In the genomic region with DNA sequence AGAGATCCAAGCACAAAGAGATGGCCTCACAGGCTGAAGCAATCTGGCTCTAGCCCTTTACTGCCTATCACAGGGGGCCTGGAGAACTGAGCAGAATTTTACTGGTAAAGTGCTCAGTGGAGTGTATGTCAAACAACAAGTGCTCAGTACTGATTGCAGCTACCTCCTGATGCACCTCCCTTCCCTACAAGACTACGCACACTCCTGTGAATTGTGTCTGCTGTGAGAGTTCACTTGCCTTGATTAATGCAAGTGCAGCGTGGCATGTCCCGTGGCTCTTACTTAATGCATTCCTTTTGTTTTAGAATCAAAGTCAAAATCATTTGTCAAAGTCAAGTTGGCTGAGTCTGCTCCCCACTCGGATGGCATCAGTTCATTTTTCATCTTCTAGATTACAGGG, we compare ENCODE assay signal across 31 mouse cellular contexts.
DNase-seq lines count a peak whose midpoint lies in the region; ATAC-seq and TF ChIP-seq lines count a peak whose summit lies in the region.
"Had no signal": no experiment of that assay in that cellular context is flagged by ENCODE, and none has a peak within 500 bp of the region (broad histone marks: within the 10 kb centered on the region; RNA-seq: fewer than 3 reads in every experiment).

No protein-coding gene starts in this region.

- ATAC-seq in midbrain, postnatal 0 days (ENCODE audit: low FRiP score), result no peak
- no peak for ATAC-seq in midbrain, embryonic 11.5 days (ENCODE audit: low FRiP score)
- ATAC-seq in hindbrain, embryonic 16.5 days, result peak; percentile 61
- ATAC-seq: forebrain, embryonic 15.5 days; midbrain, embryonic 16.5 days; Patski had no signal

- H3K9ac ChIP-seq in midbrain, postnatal 0 days (replicated peaks; ENCODE audit: low read length, poor library complexity, severe bottlenecking), result no peak overlapping the region
- no peak overlapping the region for H3K9ac ChIP-seq in midbrain, embryonic 11.5 days (ENCODE audit: low read length)
- H3K9ac ChIP-seq in hindbrain, embryonic 16.5 days (ENCODE audit: low read depth, low read length), result no peak overlapping the region
- H3K9ac ChIP-seq: embryonic facial prominence, embryonic 12.5 days; forebrain, embryonic 15.5 days; heart, embryonic 13.5 days; liver, embryonic 13.5 days; stomach, embryonic 15.5 days had no signal

- H3K4me3 ChIP-seq in midbrain, postnatal 0 days (ENCODE audit: low read depth, low read length), result no peak overlapping the region
- no peak overlapping the region for H3K4me3 ChIP-seq in midbrain, embryonic 11.5 days (ENCODE audit: low read depth, low read length)
- H3K4me3 ChIP-seq in hindbrain, embryonic 16.5 days (ENCODE audit: low read length), result no peak overlapping the region
- H3K4me3 ChIP-seq: embryonic facial prominence, embryonic 12.5 days; forebrain, embryonic 10.5 days; forebrain, embryonic 15.5 days; gastrocnemius, adult 2 months; heart, embryonic 13.5 days; layer of hippocampus, adult 2 months; liver, embryonic 13.5 days; midbrain, embryonic 10.5 days; myocyte; stomach, embryonic 15.5 days had no signal

- H3K27me3 ChIP-seq in midbrain, postnatal 0 days (ENCODE audit: insufficient read depth, low read length), result no peaks in the 10 kb centered on the region
- H3K27me3 ChIP-seq in midbrain, embryonic 11.5 days (ENCODE audit: control insufficient read depth, insufficient read depth, low read length), result no peaks in the 10 kb centered on the region
- no peaks in the 10 kb centered on the region for H3K27me3 ChIP-seq in hindbrain, embryonic 16.5 days (replicated peaks; ENCODE audit: control insufficient read depth, insufficient read depth, low read length)
- H3K27me3 ChIP-seq: embryonic facial prominence, embryonic 12.5 days; forebrain, embryonic 15.5 days; heart, embryonic 13.5 days; liver, embryonic 13.5 days; stomach, embryonic 15.5 days had no signal

- TF ChIP-seq CTCF in midbrain, postnatal 0 days (IDR thresholded peaks at IDR 0.05), result no peak

- WGBS in midbrain, postnatal 0 days, result 65% methylated on average over 4 of the region's 4 CpGs
- 87% methylated on average over 4 of the region's 4 CpGs for WGBS in midbrain, embryonic 11.5 days
- 37% methylated on average over 4 of the region's 4 CpGs for WGBS in hindbrain, embryonic 16.5 days

- no peak overlapping the region for H3K4me2 ChIP-seq in midbrain, postnatal 0 days (ENCODE audit: low read depth, low read length, poor library complexity, severe bottlenecking)
- no peak overlapping the region for H3K4me2 ChIP-seq in midbrain, embryonic 11.5 days
- H3K4me2 ChIP-seq in hindbrain, embryonic 16.5 days (ENCODE audit: low read length), result no peak overlapping the region
- H3K4me2 ChIP-seq: embryonic facial prominence, embryonic 12.5 days; forebrain, embryonic 15.5 days; heart, embryonic 13.5 days; liver, embryonic 13.5 days; stomach, embryonic 15.5 days had no signal

- H3K4me1 ChIP-seq in midbrain, postnatal 0 days (ENCODE audit: insufficient read depth, low read length), result no peaks in the 10 kb centered on the region
- H3K4me1 ChIP-seq in midbrain, embryonic 11.5 days (ENCODE audit: control insufficient read depth, insufficient read depth, low read length), result no peaks in the 10 kb centered on the region
- H3K4me1 ChIP-seq in hindbrain, embryonic 16.5 days (ENCODE audit: control insufficient read depth, insufficient read depth, low read depth, low read length), result no peaks in the 10 kb centered on the region
- H3K4me1 ChIP-seq: embryonic facial prominence, embryonic 12.5 days; forebrain, embryonic 10.5 days; forebrain, embryonic 15.5 days; liver, embryonic 13.5 days; midbrain, embryonic 10.5 days; stomach, embryonic 15.5 days had no signal

- H3K36me3 ChIP-seq in midbrain, postnatal 0 days (ENCODE audit: insufficient read depth, low read length), result no peaks in the 10 kb centered on the region
- no peaks in the 10 kb centered on the region for H3K36me3 ChIP-seq in midbrain, embryonic 11.5 days (ENCODE audit: control insufficient read depth, insufficient read depth, low read length)
- H3K36me3 ChIP-seq in hindbrain, embryonic 16.5 days (ENCODE audit: control insufficient read depth, insufficient read depth, low read length), result no peaks in the 10 kb centered on the region
- H3K36me3 ChIP-seq: embryonic facial prominence, embryonic 12.5 days; forebrain, embryonic 10.5 days; forebrain, embryonic 15.5 days; heart, embryonic 13.5 days; liver, embryonic 13.5 days; midbrain, embryonic 10.5 days; stomach, embryonic 15.5 days had no signal

- peak; percentile 6 for DNase-seq in midbrain, postnatal 0 days (ENCODE audit: low spot score)
- DNase-seq in midbrain, embryonic 11.5 days (ENCODE audit: low spot score, missing footprints), result no peak
- peak; percentile 4 for DNase-seq in embryo, embryonic 9.5 days (ENCODE audit: extremely low spot score)
- no peak for DNase-seq in yolk sac, embryonic 10.5 days (ENCODE audit: low spot score)
- DNase-seq in spleen, postnatal 36 days (ENCODE audit: low spot score in 2 of 2), result no peak
- DNase-seq in testis, postnatal 14 days (ENCODE audit: low spot score), result no peak
- DNase-seq: adrenal gland, postnatal 10 days; cerebellum, adult 11-12 months; cerebellum, adult 9-11 months; gastrocnemius, adult 2 months; heart, postnatal 10 days; kidney, adult 2 months; kidney, postnatal 36 days; left cerebral cortex, postnatal 4 days; liver, embryonic 13.5 days; lung, adult 18-20 months; lung, postnatal 10 days; retina, postnatal 1 day; right cerebral cortex, postnatal 14 days; thymus, postnatal 25 days had no signal

- no peak overlapping the region for H3K27ac ChIP-seq in midbrain, postnatal 0 days (ENCODE audit: low read depth, low read length)
- no peak overlapping the region for H3K27ac ChIP-seq in midbrain, embryonic 11.5 days (ENCODE audit: low read depth, low read length)
- no peak overlapping the region for H3K27ac ChIP-seq in hindbrain, embryonic 16.5 days (ENCODE audit: low read depth, low read length)
- H3K27ac ChIP-seq: embryonic facial prominence, embryonic 12.5 days; forebrain, embryonic 10.5 days; forebrain, embryonic 15.5 days; gastrocnemius, adult 2 months; heart, embryonic 13.5 days; layer of hippocampus, adult 2 months; liver, embryonic 13.5 days; midbrain, embryonic 10.5 days; stomach, embryonic 15.5 days had no signal

- no peaks in the 10 kb centered on the region for H3K9me3 ChIP-seq in midbrain, postnatal 0 days (ENCODE audit: low read length)
- no peaks in the 10 kb centered on the region for H3K9me3 ChIP-seq in midbrain, embryonic 11.5 days (ENCODE audit: control insufficient read depth, low read length)
- no peaks in the 10 kb centered on the region for H3K9me3 ChIP-seq in hindbrain, embryonic 16.5 days (ENCODE audit: control insufficient read depth, low read length)
- H3K9me3 ChIP-seq: embryonic facial prominence, embryonic 12.5 days; forebrain, embryonic 10.5 days; forebrain, embryonic 15.5 days; heart, embryonic 13.5 days; liver, embryonic 13.5 days; midbrain, embryonic 10.5 days; stomach, embryonic 15.5 days had no signal

Comparison
In these comparisons a context has a peak if more than half of its experiments do, and no peak if none do; other contexts are left out.
1. DNase-seq: peak in midbrain, postnatal 0 days (single experiment) and embryo, embryonic 9.5 days (single experiment); none in midbrain, embryonic 11.5 days (single experiment), yolk sac, embryonic 10.5 days (single experiment), spleen, postnatal 36 days (0 of 2) and testis, postnatal 14 days (single experiment).